Mouse (Mus musculus) ES-Bruce4 (cell line): ENCODE measurements around the gene Ercc6l2. TPM values are rescaled to one million over a fixed set of nuclear protein-coding genes. Genes with fewer than 3 reads are reported as not detected.

ENCODE experiments used
- H3K27ac ChIP-seq: 2 replicates; pipeline ENCODE4 v1.5.1; 2012; ENCODE audit warnings: low read length, inconsistent platforms; ENCODE audit not compliant: insufficient read depth
- H3K27me3 ChIP-seq: 2 replicates; pipeline ENCODE4 v1.6.1; 2012; ENCODE audit warnings: mild to moderate bottlenecking, low read length, inconsistent platforms; ENCODE audit not compliant: control insufficient read depth, poor library complexity, insufficient read depth, severe bottlenecking
- H3K36me3 ChIP-seq: 2 replicates; pipeline ENCODE4 v1.6.1; 2012; ENCODE audit warnings: inconsistent platforms, mild to moderate bottlenecking, low read length, moderate library complexity; ENCODE audit not compliant: control insufficient read depth, poor library complexity, insufficient read depth, severe bottlenecking
- H3K4me1 ChIP-seq: one replicate; pipeline ENCODE4 v1.8.1; 2011; ENCODE audit warnings: low read length; ENCODE audit not compliant: control insufficient read depth, insufficient read depth
- H3K4me3 ChIP-seq: 2 replicates; pipeline ENCODE4 v1.5.1; 2011; ENCODE audit warnings: low read depth, mild to moderate bottlenecking, low read length
- H3K9ac ChIP-seq: 2 replicates; pipeline ENCODE4 v1.6.1; 2012; ENCODE audit warnings: low read depth, mild to moderate bottlenecking, inconsistent platforms; ENCODE audit not compliant: poor library complexity, severe bottlenecking
- H3K9me3 ChIP-seq: replicated peaks from 2 replicates; pipeline ENCODE4 v1.6.1; 2012; ENCODE audit warnings: mild to moderate bottlenecking, low read length, inconsistent platforms; ENCODE audit not compliant: control insufficient read depth, poor library complexity, insufficient read depth, severe bottlenecking
- CTCF ChIP-seq: IDR thresholded peaks from one replicate; pipeline ENCODE4 v1.8.1; 2011; ENCODE audit warnings: low read depth, low read length
- EP300 ChIP-seq: IDR thresholded peaks from 2 replicates; pipeline ENCODE4 v1.6.1; 2011; ENCODE audit warnings: low read depth, low read length; ENCODE audit not compliant: insufficient read depth
- POLR2A ChIP-seq: IDR thresholded peaks from one replicate; pipeline ENCODE4 v1.8.1; 2011; ENCODE audit warnings: low read length; ENCODE audit not compliant: insufficient read depth
- polyA plus RNA-seq: library from polyadenylated mRNA; stranded (reverse); fragments of >200 nt; gene quantifications from 2 replicates; pipeline ENCODE4 v1.2.4, GENCODE M21; 2011; ENCODE audit warnings: low read depth; ENCODE audit not compliant: missing spikeins, insufficient read depth, insufficient read length

The Ercc6l2 gene
- 46.6 and 47.9 TPM in 2 replicates for polyA plus RNA-seq

DNA sequence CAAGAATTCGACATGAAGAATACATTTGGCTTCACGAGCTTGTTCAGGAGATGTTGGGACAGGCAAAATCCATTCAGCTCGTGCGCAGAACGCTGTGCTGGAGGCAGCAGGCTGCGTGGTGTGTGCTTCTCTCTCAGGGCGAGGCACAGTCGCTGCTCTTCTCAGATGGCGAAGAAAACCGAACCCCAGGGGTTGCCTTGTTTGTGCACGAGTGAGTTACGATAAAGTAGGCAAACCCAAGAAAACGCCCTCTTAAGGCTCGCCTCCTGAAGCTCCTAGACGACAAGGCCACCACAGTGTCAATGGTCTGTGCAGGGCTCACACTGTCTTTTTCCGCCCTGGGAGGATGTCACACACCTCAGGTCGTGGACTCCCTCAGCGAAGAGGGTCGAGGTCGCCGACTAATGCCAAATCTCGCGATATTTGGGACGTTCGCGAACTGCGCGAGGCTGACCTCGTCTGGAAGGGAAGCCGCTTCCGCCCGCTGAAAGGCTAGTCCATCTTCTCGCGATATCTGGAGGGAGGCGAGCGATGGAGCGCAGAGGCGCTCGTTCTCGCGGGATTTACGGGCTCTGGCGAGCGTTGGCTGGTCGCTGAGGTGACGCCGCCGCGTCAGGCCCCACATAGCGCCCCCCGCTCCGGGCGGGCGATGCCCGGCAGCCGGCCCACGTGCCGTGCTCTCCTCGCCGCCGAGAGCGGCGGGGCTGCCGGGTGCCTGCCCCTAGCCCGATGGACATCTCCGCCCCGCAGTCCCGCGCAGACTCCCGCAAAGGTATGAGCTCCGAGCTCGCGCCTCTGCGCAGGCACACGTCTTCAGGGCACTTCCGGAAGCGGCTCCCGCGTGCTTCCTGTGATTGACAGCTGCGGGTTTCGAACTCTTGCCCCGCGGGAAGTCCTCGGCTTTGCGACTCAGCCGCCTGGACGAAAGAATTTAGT, at the start of gene Ercc6l2:
Gene Ercc6l2, plus strand, starts transcription at position 495 of the 936 bp plus-strand sequence.
- peak within 1 kb of the TSS; percentile 67 for H3K9ac ChIP-seq
- no peaks in the 10 kb centered on the region for H3K9me3 ChIP-seq
- no peaks in the 10 kb centered on the region for H3K36me3 ChIP-seq
- TF ChIP-seq CTCF (no peak), POLR2A (peak; percentile 97)
- no peaks in the 10 kb centered on the region for H3K4me1 ChIP-seq
- H3K27ac ChIP-seq, result peak within 1 kb of the TSS; percentile 70
- H3K27me3 ChIP-seq, result no peaks in the 10 kb centered on the region
- peak within 1 kb of the TSS; percentile 81 for H3K4me3 ChIP-seq

DNA sequence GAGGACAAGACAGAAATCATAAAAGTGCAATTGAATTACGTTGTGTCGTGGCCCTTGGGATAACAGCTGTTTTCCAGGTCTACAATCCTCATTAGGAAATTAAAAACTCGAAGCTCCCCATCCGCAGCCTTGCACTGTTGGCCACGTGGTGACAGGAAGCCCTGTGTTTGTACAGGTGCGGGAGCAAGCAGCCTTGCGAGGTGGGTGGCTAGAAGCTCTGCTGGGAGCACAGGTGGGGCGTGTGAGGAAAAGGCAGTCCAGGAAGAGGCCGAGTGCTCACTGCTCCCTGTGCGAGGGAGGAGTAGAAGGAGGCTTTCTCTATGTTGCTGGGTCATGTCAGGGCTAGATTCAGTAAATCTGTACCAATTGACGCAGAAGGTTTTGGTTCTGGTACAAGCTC, 49.0 kb upstream of the Ercc6l2 start:
- no peaks in the 10 kb centered on the region for H3K27me3 ChIP-seq
- no peaks in the 10 kb centered on the region for H3K36me3 ChIP-seq
- TF ChIP-seq EP300 (no peak), POLR2A (no peak), CTCF (no peak)
- no peak overlapping the region for H3K4me3 ChIP-seq
- H3K27ac ChIP-seq, result no peak overlapping the region
- H3K9me3 ChIP-seq, result no peaks in the 10 kb centered on the region
- no peak overlapping the region for H3K9ac ChIP-seq
- H3K4me1 ChIP-seq, result no peaks in the 10 kb centered on the region

DNA sequence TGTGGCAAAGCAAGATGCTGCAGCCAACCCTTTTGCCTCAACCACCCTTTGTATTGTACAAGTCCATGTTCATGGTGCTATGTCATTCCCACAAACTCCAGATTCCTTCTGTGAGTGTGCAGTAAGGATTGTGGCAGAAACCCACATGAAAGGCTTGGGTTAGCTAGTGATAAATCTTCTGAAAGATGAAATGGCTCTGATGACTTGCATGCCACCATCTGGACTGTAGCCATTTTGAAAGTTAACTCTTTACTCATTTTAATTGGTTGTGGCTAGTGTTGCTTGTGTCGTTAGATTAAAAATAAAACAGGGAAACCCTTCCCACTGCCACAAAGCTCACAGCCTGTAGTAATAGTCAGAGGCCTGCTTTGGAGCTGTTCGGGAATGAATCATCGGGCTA, 44.0 kb upstream of the Ercc6l2 start:
- no peaks in the 10 kb centered on the region for H3K27me3 ChIP-seq

DNA sequence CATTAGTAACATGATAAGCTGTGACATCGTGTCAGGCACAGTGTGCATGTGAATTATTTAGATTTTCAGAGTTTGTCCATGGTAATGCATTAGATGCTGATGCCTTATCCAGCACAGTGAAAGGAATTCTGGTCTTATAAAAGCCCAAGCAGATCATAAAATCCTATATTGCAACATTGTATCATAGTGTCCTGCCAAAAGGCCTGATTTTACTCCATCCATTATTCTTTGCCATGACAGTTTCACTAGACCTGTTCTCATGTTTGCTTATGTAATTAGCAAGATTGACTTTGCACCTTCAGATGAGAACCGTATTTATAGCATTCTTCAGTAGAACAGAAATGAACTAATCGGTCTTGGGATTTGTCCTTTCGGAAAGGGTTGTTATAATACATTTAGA, 36.1 kb upstream of the Ercc6l2 start:
- Histone ChIP-seq H3K9me3 (no peaks in the 10 kb centered on the region), H3K27me3 (no peaks in the 10 kb centered on the region), H3K9ac (no peak overlapping the region), H3K36me3 (no peaks in the 10 kb centered on the region), H3K27ac (no peak overlapping the region), H3K4me1 (no peaks in the 10 kb centered on the region), H3K4me3 (no peak overlapping the region)
- TF ChIP-seq POLR2A (no peak), CTCF (no peak), EP300 (no peak)

More for the DNA sequence above, 44.0 kb upstream of the Ercc6l2 start:
- Histone ChIP-seq H3K4me3 (no peak overlapping the region), H3K36me3 (no peaks in the 10 kb centered on the region), H3K9me3 (no peaks in the 10 kb centered on the region), H3K4me1 (no peaks in the 10 kb centered on the region), H3K9ac (no peak overlapping the region), H3K27ac (no peak overlapping the region)
- TF ChIP-seq CTCF (no peak), POLR2A (no peak), EP300 (no peak)

DNA sequence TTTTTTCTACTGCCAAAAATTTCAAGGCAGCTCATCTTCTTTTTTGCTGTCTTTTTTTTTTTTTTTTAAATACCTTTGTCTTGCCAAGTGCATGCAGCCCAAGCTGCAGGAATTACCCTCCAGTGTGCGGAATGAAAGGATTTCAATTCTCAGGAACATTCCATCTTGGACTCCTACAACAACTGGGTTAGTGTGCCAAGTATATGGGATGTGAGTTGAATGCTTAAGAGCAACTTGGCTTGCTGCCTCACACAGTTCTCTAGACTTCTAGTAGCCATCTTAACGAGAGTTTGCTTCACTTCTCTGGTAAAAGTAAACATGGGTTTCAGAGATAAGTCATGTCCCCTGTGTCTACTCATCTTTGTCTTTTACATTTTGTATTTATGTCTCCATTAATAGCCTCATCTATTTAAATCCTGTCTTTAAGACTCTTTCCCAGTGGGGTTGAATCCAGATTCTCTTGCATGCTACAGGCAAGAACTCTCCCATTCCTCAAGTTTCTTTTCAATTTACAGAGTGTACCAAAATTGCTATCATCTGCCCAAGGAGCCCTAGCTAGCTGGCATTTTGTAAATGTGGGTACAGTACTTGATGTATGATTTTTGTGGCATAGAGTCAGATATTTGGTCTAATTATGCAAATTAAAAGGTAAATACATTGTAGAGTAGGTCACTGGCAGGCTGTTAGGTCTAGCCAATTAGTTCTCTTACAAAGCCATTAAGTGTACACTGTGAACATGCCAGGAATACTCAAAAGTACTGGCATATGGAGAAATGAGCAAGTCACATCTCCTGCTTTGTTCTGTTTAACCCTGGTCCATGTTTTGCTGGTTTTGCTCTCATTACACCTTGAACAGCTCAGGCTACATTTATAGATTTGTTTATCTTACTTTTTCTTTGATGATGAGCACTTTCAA, 35.4 kb upstream of the Ercc6l2 start:
- no peaks in the 10 kb centered on the region for H3K4me1 ChIP-seq
- H3K9ac ChIP-seq, result no peak overlapping the region
- TF ChIP-seq POLR2A, result no peak
- no peak for TF ChIP-seq EP300
- TF ChIP-seq CTCF, result no peak
- H3K9me3 ChIP-seq, result no peaks in the 10 kb centered on the region
- no peaks in the 10 kb centered on the region for H3K36me3 ChIP-seq
- H3K27me3 ChIP-seq, result no peaks in the 10 kb centered on the region
- H3K4me3 ChIP-seq, result no peak overlapping the region
- no peak overlapping the region for H3K27ac ChIP-seq
